Mouse (Mus musculus): ENCODE measurements around the gene Espl1. TPM values are rescaled to one million over a fixed set of nuclear protein-coding genes. Genes with fewer than 3 reads are reported as not detected.

Gene Espl1
- polyA plus RNA-seq, 1 experiment = 51.5 TPM

DNA sequence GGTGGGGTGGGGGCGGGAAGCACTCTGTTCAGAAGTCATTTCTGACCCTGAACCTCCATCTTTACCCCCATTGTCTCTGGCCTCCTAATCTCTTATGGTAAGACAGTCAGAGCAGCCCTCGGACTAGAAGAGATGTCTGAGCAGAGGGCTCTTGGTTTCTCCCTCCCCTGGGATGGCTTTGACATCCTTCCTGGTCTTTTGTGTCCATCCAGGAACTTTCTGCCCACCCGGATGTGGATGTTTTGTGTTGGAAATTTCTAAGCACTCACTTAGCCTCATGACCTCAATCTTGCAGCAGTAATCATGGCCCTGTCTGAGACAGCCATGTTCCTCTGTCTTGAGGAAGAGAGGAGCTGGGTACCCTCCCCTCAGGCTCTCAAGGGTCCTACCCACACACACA, 24.6 kb upstream of the Espl1 start:
- H3K27me3 ChIP-seq (ENCODE audit: control insufficient read depth, insufficient read depth, low read length) = no peaks in the 10 kb centered on the region
- no peak for DNase-seq
- 53% methylated on average over 3 of the region's 3 CpGs for WGBS
- TF ChIP-seq CTCF (IDR thresholded peaks at IDR 0.05; ENCODE audit: borderline replicate concordance, control insufficient read depth, extremely low read depth, insufficient read depth, low read length, poor library complexity) = no peak
- TF ChIP-seq POLR2A (IDR thresholded peaks at IDR 0.05; ENCODE audit: control insufficient read depth, extremely low read depth, insufficient read depth, low read length, poor library complexity) = no peak
- no peak overlapping the region for H3K4me3 ChIP-seq (ENCODE audit: control insufficient read depth, insufficient read depth, low read length)
- no peak overlapping the region for H3K27ac ChIP-seq (ENCODE audit: control insufficient read depth, insufficient read depth, low read length)
- H3K36me3 ChIP-seq (ENCODE audit: control insufficient read depth, insufficient read depth, low read length) = no peaks in the 10 kb centered on the region
- no peaks in the 10 kb centered on the region for H3K4me1 ChIP-seq (replicated peaks; ENCODE audit: control insufficient read depth, insufficient read depth, low read length)

DNA sequence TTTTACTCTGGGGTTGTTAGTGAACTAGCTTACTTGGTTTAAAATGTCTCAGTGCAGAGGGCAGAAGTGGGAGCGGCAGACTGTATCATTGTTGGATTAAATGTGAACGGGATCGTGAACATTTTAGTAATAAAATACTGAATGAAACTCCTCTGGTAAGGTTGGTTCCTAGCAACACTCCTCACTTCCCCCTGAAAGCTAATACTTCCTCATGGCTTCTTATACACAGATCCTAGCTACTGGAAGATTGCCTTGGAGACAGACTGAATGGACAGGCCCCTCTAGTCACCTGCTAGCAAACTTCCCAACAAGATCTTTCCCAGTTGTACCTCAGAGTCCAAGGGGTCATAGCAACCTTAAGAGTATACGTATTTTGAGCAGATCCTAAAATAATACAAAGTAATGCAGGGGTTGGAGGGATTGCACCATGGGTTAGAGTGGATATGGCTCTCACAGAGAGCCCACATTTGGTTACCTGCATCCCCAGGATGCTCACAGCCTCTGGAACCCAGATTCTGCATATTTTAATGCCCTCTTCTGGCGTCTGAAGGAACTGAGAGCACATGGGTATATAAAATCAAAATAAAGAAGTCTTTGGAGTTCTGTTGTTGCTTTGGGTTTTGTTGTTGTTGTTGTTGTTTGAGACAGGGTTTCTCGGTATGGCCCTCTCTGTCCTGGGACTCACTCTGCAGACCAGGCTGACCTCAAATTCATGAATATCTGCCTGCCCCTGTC, 21.9 kb upstream of the Espl1 start:
- no peak overlapping the region for H3K4me3 ChIP-seq (ENCODE audit: control insufficient read depth, insufficient read depth, low read length)
- peaks cover 5% of the 10 kb centered on the region for H3K4me1 ChIP-seq (replicated peaks; ENCODE audit: control insufficient read depth, insufficient read depth, low read length)
- no peaks in the 10 kb centered on the region for H3K27me3 ChIP-seq (ENCODE audit: control insufficient read depth, insufficient read depth, low read length)
- DNase-seq = no peak
- 80% methylated on average over 6 of the region's 6 CpGs for WGBS
- no peak overlapping the region for H3K27ac ChIP-seq (ENCODE audit: control insufficient read depth, insufficient read depth, low read length)
- H3K36me3 ChIP-seq (ENCODE audit: control insufficient read depth, insufficient read depth, low read length) = no peaks in the 10 kb centered on the region
- TF ChIP-seq POLR2A (IDR thresholded peaks at IDR 0.05; ENCODE audit: control insufficient read depth, extremely low read depth, insufficient read depth, low read length, poor library complexity) (no peak), CTCF (IDR thresholded peaks at IDR 0.05; ENCODE audit: borderline replicate concordance, control insufficient read depth, extremely low read depth, insufficient read depth, low read length, poor library complexity) (no peak)

DNA sequence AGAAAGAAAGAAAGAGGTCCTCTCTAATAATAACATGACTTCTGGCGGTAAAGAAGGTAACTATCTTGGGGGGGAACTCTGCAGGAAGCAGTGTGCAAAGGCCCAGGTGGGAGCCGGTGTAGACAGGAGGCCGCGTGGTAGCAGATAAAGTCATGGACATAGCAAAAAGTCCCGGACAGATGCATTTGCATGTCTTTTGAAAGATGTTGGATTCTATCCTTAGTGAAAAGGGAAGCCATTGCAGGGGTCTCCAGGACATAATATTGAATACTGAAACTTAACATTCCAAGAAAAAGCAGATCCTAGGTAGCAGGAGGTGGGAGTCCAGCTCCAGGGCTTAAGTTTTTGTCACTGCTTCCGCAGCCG, 17.4 kb upstream of the Espl1 start:
- H3K27me3 ChIP-seq (ENCODE audit: control insufficient read depth, insufficient read depth, low read length) = no peaks in the 10 kb centered on the region
- WGBS = 36% methylated on average over 7 of the region's 7 CpGs
- H3K4me1 ChIP-seq (replicated peaks; ENCODE audit: control insufficient read depth, insufficient read depth, low read length) = peaks cover 14% of the 10 kb centered on the region
- H3K27ac ChIP-seq (ENCODE audit: control insufficient read depth, insufficient read depth, low read length) = no peak overlapping the region
- H3K36me3 ChIP-seq (ENCODE audit: control insufficient read depth, insufficient read depth, low read length) = 0 out of 2 replicates have a peak, but pooled peaks cover 5% of the 10 kb centered on the region
- DNase-seq = peak; percentile 16
- peak overlapping the region; percentile 52 for H3K4me3 ChIP-seq (ENCODE audit: control insufficient read depth, insufficient read depth, low read length)
- TF ChIP-seq CTCF (IDR thresholded peaks at IDR 0.05; ENCODE audit: borderline replicate concordance, control insufficient read depth, extremely low read depth, insufficient read depth, low read length, poor library complexity) (no peak), POLR2A (IDR thresholded peaks at IDR 0.05; ENCODE audit: control insufficient read depth, extremely low read depth, insufficient read depth, low read length, poor library complexity) (no peak)

DNA sequence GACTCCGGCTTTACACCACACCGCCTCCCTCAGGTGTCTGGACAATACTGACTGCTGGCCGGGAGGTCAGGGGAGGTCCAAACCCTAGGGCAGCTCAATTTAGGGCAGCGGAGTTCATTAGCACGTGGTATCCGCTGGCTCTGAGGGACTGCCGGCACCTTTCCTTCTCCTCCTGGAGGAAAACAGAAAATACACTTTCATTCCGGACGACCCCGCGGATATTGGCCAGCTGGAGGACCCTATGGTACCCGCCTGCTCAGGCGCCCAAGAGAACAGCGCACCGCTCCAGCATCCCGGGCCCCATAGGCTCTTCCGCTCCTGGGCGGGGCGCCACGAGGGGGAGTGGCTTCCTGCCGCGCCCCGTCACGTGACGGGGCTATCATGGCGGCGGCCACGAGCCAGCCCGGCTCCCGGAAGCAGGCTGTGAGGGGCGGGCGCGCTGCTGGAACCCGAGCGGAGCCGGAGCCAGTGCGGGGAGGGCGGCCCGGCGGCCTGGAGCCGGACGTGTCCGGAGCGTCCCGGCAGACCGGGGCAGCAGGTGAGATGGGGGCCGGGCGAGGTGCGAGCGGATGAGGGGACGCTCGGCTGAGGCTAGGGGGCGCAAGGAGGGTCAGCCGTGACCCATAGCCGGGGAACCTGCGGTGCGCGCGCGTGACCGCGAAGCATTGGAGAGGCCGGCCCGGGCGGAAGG, 16.8 kb upstream of the Espl1 start, which contains the start of gene Mfsd5:
Gene Mfsd5 (plus strand): TSS at position 363 of the 691 bp plus-strand sequence.
- WGBS = under 1% methylated on average over 65 of the region's 65 CpGs
- Histone ChIP-seq H3K4me1 (replicated peaks; ENCODE audit: control insufficient read depth, insufficient read depth, low read length) (peaks cover 14% of the 10 kb centered on the region), H3K36me3 (ENCODE audit: control insufficient read depth, insufficient read depth, low read length) (0 out of 2 replicates have a peak, but pooled peaks cover 5% of the 10 kb centered on the region), H3K4me3 (ENCODE audit: control insufficient read depth, insufficient read depth, low read length) (peak within 1 kb of the TSS; percentile 88), H3K27me3 (ENCODE audit: control insufficient read depth, insufficient read depth, low read length) (no peaks in the 10 kb centered on the region), H3K27ac (ENCODE audit: control insufficient read depth, insufficient read depth, low read length) (no peak within 1 kb of the TSS)
- DNase-seq = peak; percentile 83
- TF ChIP-seq POLR2A (IDR thresholded peaks at IDR 0.05; ENCODE audit: control insufficient read depth, extremely low read depth, insufficient read depth, low read length, poor library complexity) = peak; percentile 84
- peak; percentile 50; the same call in 1 of the 2 replicates for TF ChIP-seq CTCF (IDR thresholded peaks at IDR 0.05; ENCODE audit: borderline replicate concordance, control insufficient read depth, extremely low read depth, insufficient read depth, low read length, poor library complexity)

DNA sequence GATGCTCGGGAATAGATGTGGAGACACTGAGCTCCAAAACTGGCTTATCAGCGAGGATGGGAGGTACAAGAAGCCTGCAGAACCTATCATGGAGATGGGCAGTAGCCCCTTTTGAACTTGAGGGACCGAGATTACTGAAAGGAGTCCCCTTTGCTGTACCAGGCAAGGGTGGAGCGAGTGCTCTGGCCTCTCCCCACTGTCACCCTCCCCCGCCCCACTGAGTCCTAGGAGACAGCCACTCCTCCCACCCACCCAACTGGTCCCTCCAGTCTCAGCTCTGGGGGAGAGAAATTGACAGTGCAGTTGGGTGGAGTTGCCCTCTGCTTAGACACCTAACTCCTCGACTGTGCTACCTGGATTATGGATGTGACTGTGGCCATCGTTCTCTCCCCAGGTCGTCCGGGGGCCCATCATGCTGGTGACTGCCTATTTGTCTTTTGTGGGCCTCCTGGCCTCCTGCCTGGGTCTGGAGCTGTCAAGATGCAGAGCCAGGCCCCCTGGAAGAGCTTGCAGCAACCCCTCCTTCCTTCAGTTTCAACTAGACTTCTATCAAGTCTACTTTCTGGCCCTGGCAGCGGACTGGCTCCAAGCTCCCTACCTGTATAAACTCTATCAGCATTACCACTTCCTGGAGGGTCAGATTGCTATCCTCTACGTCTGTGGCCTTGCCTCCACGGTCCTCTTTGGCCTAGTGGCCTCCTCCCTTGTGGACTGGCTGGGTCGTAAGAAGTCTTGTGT, 16.1 kb upstream of the Espl1 start:
- peak overlapping the region; percentile 88 for H3K4me3 ChIP-seq (ENCODE audit: control insufficient read depth, insufficient read depth, low read length)
- 0 out of 2 replicates have a peak, but pooled peaks cover 5% of the 10 kb centered on the region for H3K36me3 ChIP-seq (ENCODE audit: control insufficient read depth, insufficient read depth, low read length)
- no peaks in the 10 kb centered on the region for H3K27me3 ChIP-seq (ENCODE audit: control insufficient read depth, insufficient read depth, low read length)
- TF ChIP-seq CTCF (IDR thresholded peaks at IDR 0.05; ENCODE audit: borderline replicate concordance, control insufficient read depth, extremely low read depth, insufficient read depth, low read length, poor library complexity) = no peak
- no peak for TF ChIP-seq POLR2A (IDR thresholded peaks at IDR 0.05; ENCODE audit: control insufficient read depth, extremely low read depth, insufficient read depth, low read length, poor library complexity)
- H3K4me1 ChIP-seq (replicated peaks; ENCODE audit: control insufficient read depth, insufficient read depth, low read length) = peaks cover 14% of the 10 kb centered on the region
- DNase-seq = no peak
- WGBS = 24% methylated on average over 13 of the region's 13 CpGs
- no peak overlapping the region for H3K27ac ChIP-seq (ENCODE audit: control insufficient read depth, insufficient read depth, low read length)

DNA sequence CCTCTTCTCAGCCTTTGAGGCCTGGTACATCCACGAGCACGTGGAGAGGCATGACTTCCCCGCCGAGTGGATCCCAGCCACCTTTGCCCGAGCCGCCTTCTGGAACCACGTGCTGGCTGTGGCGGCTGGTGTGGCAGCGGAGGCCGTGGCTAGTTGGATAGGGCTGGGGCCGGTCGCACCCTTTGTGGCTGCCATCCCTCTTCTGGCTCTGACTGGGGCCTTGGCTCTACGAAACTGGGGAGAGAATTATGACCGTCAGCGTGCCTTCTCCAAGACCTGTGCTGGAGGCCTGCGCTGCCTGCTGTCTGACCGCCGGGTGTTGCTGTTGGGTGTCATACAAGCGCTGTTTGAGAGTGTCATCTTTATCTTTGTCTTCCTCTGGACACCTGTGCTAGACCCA, 15.4 kb upstream of the Espl1 start:
- Histone ChIP-seq H3K27me3 (ENCODE audit: control insufficient read depth, insufficient read depth, low read length) (no peaks in the 10 kb centered on the region), H3K36me3 (ENCODE audit: control insufficient read depth, insufficient read depth, low read length) (0 out of 2 replicates have a peak, but pooled peaks cover 5% of the 10 kb centered on the region), H3K4me3 (ENCODE audit: control insufficient read depth, insufficient read depth, low read length) (no peak overlapping the region), H3K4me1 (replicated peaks; ENCODE audit: control insufficient read depth, insufficient read depth, low read length) (peaks cover 14% of the 10 kb centered on the region), H3K27ac (ENCODE audit: control insufficient read depth, insufficient read depth, low read length) (no peak overlapping the region)
- TF ChIP-seq CTCF (IDR thresholded peaks at IDR 0.05; ENCODE audit: borderline replicate concordance, control insufficient read depth, extremely low read depth, insufficient read depth, low read length, poor library complexity) (no peak), POLR2A (IDR thresholded peaks at IDR 0.05; ENCODE audit: control insufficient read depth, extremely low read depth, insufficient read depth, low read length, poor library complexity) (no peak)
- DNase-seq = no peak
- WGBS = 98% methylated on average over 19 of the region's 19 CpGs

Data from thymus, adult 2 months (tissue).